Mouse (Mus musculus): Measurements from ENCODE around the gene Cela1.

DNA sequence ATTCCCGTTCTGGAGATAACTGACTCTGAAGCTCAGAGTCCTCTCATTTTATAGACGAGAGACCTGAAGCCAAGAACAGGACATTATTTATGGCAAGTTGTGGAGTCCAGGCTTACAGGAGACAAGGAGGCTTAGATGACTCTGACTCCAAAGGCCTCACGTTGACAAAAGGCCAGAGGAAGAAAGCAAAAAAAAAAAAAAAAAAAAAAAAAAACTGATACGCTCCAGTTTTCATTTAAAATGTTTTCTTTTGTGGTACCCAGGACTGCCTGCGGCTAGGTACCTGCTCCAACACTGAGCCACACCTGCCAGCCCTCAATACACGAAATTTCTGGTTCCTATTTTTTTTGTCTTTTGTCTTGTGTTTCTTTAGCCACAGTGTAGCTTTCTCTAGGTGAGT is 20.3 kb downstream of the Cela1 start:
- TF ChIP-seq CTCF (IDR thresholded peaks at IDR 0.05; ENCODE audit: extremely low read depth, insufficient read depth, low read length) (no peak), POLR2A (IDR thresholded peaks at IDR 0.05; ENCODE audit: extremely low read depth, insufficient read depth, low read length) (no peak)
